Mouse (Mus musculus): ENCODE measurements around the gene Stra6l. TPM values are rescaled to one million over a fixed set of nuclear protein-coding genes. Genes with fewer than 3 reads are reported as not detected.

Stra6l gene
- polyA plus RNA-seq, 1 experiment from 2014 or later = 0.09 TPM

Other genes starting within 250 kb of the Stra6l start
- gene Aldh1b1, start 49.6 kb upstream of the Stra6l start, polyA plus RNA-seq (2016; fragmentation: Nextera tagmentation; extraction: Ambion mirVana) = 5.0 and 5.2 TPM in 2 replicates
- gene Igfbpl1, start 21.7 kb upstream of the Stra6l start, polyA plus RNA-seq (2016; fragmentation: Nextera tagmentation; extraction: Ambion mirVana) = 3.9 and 5.4 TPM in 2 replicates
- 0.05 and 0.08 TPM in 2 replicates for gene Ccdc180, start 41.6 kb downstream of the Stra6l start, polyA plus RNA-seq (2016; fragmentation: Nextera tagmentation; extraction: Ambion mirVana)
- gene Tdrd7, start 116.7 kb downstream of the Stra6l start, polyA plus RNA-seq (2016; fragmentation: Nextera tagmentation; extraction: Ambion mirVana) = 5.4 and 6.0 TPM in 2 replicates
- 2.8 and 3.0 TPM in 2 replicates for gene Tmod1, start 190.3 kb downstream of the Stra6l start, polyA plus RNA-seq (2016; fragmentation: Nextera tagmentation; extraction: Ambion mirVana)

Data from embryonic facial prominence, embryonic 10.5 days (tissue).